9 mouse cellular contexts compared by ENCODE assay signal in the genomic region with DNA sequence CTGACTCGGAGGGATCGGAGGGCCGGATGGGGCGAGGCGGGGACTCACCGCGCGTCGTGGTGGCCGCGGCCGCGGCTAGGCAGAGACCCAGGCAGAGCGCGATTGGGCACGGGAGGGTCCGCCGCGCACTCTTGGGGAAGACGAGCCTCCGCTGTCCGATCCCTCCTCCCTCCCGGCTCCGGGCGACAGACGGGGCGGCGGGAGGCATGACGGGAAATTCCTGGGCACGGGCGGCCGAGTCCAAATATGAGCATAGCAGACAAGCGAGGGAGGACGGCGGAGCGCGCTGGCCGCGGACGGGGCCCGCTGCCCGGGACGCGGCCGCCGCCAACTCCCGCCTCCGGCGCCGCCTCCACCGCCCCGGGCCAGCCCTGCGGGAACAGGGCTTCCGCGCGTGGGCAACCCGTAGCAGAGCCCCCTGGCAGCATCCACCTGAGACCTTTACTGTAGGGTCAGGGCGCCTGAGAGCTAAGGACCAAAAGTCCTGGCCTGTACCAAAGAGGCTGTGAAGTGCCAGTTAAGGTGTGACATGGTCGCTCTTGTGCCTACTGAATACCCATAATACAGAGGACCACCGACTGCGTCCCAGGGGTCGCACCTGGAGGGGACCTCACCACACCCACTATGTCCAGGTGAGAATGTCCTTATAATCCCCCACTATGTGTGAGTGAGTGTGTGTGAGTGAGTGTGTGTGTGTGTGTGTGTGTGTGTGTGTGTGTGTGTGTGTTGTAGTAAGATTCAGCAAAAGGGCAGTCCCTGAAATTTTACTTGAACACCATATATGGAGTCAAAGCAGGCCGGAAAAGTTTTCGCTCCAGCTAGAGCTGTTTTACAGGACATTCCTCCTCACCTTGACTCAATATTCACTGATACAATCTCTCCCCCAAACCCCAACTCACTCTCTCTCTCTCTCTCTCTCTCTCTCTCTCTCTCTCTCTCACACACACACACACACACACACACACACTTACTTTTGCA. TPM values are rescaled to one million over a fixed set of nuclear protein-coding genes. Genes with fewer than 3 reads are reported as not detected.
DNase-seq lines count a peak whose midpoint lies in the region; ATAC-seq lines count a peak whose summit lies in the region.
"Had no signal": no experiment of that assay in that cellular context is flagged by ENCODE, and none has a peak within 500 bp of the region (broad histone marks: within the 10 kb centered on the region; RNA-seq: fewer than 3 reads in every experiment).

A gene (minus strand): TSS at position 317 of the 978 bp plus-strand sequence.

- DNase-seq in adrenal gland, adult (ENCODE audit: inconsistent age in 2 of 2, low spot score in 1 of 2), result peak; percentile 90 to 95
- DNase-seq in cerebellum, postnatal 14 days, result peak; percentile 74 to 78
- DNase-seq in gastrocnemius, adult 18-20 months (ENCODE audit: low spot score), result peak; percentile 91
- peak; percentile 59 to 66 for DNase-seq in layer of hippocampus, postnatal 36 days
- peak; percentile 91 for DNase-seq in lung, postnatal 25 days (ENCODE audit: low spot score)
- DNase-seq in right cerebral cortex, adult 18-20 months, result peak; percentile 79

- WGBS in hindbrain, embryonic 12.5 days, result 3% methylated on average over 61 of the region's 64 CpGs

- peak; percentile 87 for ATAC-seq in hindbrain, embryonic 12.5 days (ENCODE audit: low FRiP score)
- ATAC-seq in monocyte, adult 5-6 weeks (replicated peaks; ENCODE audit: insufficient number of reproducible peaks, low FRiP score, low TSS enrichment, poor library complexity, severe bottlenecking), result no peak

- no peaks in the 10 kb centered on the region for H3K36me3 ChIP-seq in hindbrain, embryonic 12.5 days

- no peak within 1 kb of the TSS for H3K27ac ChIP-seq in hindbrain, embryonic 12.5 days
- H3K27ac ChIP-seq: macrophage had no signal

- H3K9me3 ChIP-seq in hindbrain, embryonic 12.5 days (replicated peaks), result no peaks in the 10 kb centered on the region

- H3K4me1 ChIP-seq in hindbrain, embryonic 12.5 days, result peaks cover 14% of the 10 kb centered on the region

- peak within 1 kb of the TSS; percentile 97 for H3K4me2 ChIP-seq in hindbrain, embryonic 12.5 days (replicated peaks)

- H3K27me3 ChIP-seq in hindbrain, embryonic 12.5 days, result peaks cover 14% of the 10 kb centered on the region

- peak within 1 kb of the TSS; percentile 67 for H3K4me3 ChIP-seq in hindbrain, embryonic 12.5 days

- H3K9ac ChIP-seq in hindbrain, embryonic 12.5 days, result peak within 1 kb of the TSS; percentile 67

RNA-seq across cellular contexts. Expression of the gene that starts here (rescaled TPM):
- 100 to 1,000 TPM; 120 to 127 TPM for total RNA-seq in gastrocnemius, adult 18-20 months (2021)
- polyA plus RNA-seq in hindbrain, embryonic 12.5 days (2016; fragmentation: Nextera tagmentation; extraction: Ambion mirVana), result 6.3 TPM in 2 replicates
- 1 to 10 TPM; 3.4 to 4.6 TPM for total RNA-seq in layer of hippocampus, postnatal 36 days (2021)
- total RNA-seq in monocyte, adult 5-6 weeks (2017), result 0.10 TPM in 1 of 3 replicates, not detected in the others

Comparison
In these comparisons a context has a peak if more than half of its experiments do, and no peak if none do; other contexts are left out.
1. RNA of the gene that starts here (total RNA-seq): 120 to 127 TPM in gastrocnemius, adult 18-20 months; 3.4 to 4.6 TPM in layer of hippocampus, postnatal 36 days and 0.10 TPM in monocyte, adult 5-6 weeks; every median in the first group is over 10 times any median in the second.
2. Peak in every context shown above with its lines, with median percentiles within 50 percentile points of each other: DNase-seq.